Mouse (Mus musculus): ENCODE data around the gene Trim31.

Trim31 gene

DNA sequence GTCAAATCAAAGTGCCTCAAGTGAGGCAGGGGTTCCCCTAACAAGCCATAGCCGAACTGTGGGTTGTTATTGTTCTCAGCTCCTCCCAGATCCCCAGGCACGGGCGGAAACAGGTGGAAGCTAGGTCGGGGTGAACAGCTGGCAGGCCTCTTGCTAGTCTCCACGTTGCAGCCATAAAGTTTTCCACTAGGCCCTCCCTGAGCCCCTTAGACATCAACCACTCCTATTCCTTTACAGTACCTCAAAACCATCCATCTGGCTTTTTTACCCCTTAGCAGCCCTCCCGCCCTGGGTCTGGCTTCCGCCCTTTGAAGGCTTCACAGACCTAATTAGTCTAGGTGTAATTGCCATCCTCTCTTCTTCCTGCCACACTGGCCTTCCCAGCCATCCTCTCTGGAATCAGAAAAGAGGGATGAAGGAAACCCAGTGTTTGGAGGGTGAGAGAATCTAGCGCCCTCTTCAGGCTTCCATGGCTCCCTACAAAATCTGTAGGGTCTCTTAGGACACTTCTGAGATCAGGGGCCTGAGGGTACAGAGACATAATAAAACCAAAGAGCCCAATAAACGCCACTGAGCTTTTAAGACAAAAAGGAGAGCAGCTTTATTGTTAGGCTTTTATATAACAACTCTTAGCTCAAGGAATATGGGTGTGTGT, 46.3 kb downstream of the Trim31 start:
- WGBS: 40% methylated on average over 9 of the region's 9 CpGs

DNA sequence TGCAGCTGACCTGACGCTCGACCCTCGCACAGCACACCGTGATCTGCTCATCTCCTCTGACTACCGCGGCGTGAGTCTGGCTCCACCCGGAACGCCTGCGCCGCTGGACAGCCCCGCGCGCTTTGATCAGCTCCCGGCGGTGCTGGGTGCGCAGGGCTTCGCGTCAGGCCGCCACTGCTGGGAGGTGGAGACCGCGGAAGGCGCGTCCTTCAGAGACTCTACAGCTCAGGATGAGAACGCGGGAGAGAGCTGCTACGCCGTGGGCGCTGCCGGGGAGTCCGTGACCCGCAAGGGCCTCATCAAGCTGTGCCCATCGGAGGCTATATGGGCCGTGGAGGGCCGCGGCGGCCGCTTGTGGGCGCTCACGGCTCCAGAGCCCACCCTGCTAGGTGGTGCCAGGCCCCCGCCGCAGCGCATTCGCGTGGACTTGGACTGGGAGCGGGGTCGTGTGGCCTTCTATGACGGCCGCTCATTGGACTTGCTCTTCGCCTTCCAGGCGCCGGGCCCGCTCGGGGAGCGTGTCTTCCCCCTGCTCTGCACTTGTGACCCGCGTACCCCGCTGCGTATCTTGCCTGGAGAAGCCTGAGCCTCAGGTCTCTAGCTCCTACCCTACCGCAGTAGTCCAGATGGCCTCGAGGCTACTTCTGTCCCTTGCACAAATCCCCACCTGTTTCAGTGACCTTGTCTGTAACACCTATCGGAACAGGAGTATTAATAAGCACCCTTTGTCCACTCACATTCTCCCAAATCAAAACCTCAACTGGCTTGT, 49.3 kb downstream of the Trim31 start:
- 2% methylated on average over 62 of the region's 62 CpGs for WGBS

DNA sequence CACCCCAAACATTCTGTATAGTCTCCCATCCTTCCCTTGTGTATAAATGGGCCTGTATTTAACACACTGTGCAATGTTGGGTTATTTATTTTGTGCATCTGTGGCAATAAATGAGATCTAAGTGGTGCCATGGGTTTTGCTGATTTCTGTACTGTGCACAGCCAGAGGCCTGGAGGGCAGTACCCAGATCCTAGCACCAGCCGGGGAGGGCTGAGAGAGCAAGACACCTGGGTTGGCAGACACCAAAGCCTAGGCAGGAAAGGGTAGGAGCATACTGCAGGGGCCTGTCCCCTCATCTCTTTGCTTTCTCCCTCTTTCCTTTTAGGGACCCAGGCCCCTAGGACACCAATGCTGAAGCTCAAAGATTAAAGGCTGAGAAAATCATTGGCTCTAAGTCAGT, 50.4 kb downstream of the Trim31 start:
- WGBS: 91% methylated on average over 1 of the region's 1 CpGs

DNA sequence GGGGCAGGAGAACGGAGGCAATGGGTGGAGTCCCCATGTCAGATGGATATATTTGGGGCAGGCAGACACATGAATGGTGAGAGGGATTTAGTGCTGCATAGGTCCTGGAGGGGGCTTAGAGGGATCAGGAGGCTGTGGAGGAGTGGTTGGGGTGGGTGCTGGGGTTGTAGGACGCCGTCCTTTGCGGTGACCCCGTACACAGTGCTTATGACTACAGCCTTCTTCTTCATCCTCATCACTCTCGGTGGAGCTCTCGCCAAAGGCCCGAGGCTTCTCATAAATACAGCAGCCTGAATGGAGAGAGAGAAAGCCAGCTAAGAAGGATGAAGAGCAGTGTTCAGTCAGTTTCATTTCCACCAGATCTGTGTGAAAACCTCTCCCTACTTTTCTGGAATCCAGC, 51.3 kb downstream of the Trim31 start:
- 90% methylated on average over 8 of the region's 8 CpGs for WGBS

DNA sequence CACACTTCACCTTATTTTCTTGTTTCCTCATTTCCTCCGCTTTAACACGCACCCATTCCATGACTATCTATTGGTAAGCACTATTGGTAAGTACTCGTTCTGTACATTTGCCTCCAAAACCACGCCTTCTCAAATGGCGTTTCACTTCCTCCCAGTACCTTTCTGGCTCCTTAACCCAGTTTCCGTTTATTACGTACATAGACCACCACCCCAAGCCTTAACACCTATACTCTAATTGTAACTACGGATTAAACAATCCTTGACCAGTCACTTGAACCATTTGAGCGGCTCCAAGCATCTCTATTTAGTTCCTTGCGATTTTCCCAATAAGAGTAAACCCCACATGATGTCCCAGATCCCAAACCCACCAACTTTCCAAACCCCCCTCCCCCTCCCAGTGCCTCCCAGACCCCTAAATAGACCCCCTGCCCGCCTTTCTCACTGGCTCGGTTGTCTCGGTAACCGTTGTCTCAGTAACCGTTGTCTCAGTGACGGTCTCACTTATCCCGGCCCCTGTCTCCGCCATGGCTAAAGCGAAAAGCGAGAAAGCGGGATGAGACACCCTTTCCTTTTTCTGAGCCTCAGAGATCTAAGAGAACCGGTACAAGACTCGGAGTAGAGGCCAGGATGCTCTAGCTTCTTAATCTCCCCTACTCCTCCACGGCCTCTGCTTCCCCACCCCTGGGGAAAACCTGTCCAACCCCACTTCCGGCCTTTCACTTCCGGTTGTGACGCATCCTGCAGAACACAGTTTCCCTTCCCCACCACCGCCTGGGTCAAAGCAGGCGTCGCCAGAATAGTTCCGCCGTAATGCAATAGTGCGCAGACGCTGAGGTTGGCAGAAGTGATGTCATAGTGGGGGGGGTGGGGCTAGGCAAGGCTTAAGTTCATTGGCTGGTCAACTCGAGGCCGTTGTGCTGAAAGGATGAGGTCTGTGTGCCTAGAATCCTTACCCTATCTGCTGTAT, 53.3 kb downstream of the Trim31 start, which contains the start of gene Ppp1r11:
Ppp1r11 (minus strand) TSS at position 761 of the 967 bp plus-strand sequence.
- WGBS: 1% methylated on average over 36 of the region's 36 CpGs

DNA sequence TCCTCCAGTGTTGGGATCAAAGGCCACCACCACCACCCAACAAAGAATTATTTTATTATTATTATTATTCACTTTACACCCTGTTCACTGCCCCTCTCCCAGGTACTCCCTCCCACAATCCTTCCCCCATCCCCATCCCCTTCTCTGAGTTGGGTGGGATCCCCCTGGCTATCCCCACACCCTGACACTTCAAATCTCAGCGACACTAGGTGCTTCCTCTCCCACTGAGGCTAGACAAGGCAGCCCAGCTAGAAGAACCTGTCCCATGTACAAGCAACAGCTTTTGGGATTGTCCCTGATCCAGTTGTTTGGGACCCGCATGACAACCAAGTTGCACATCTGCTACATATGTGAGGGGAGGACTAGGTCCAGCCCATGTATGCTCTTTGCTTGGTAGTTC, 54.7 kb downstream of the Trim31 start:
- 96% methylated on average over 2 of the region's 2 CpGs for WGBS

DNA sequence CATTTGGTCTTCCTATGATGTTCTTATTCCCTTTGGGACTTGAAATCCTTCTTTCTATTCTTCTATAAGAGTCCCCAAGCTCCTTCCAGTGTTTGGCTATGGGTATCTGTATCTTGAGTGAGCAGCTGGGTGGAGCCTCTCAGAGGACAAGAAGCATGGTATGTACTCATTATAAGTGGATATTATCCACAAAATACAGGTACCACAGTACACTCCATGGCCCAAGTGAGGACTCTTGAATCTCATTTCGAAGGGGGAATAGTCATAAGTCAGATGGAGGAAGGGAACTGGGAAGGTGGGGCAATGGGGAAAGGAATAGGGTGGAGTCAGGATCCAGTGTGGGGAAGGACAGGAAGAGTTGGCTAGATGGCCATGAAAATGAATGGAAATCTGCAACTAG, 55.1 kb downstream of the Trim31 start:
- WGBS: 94% methylated on average over 1 of the region's 1 CpGs

DNA sequence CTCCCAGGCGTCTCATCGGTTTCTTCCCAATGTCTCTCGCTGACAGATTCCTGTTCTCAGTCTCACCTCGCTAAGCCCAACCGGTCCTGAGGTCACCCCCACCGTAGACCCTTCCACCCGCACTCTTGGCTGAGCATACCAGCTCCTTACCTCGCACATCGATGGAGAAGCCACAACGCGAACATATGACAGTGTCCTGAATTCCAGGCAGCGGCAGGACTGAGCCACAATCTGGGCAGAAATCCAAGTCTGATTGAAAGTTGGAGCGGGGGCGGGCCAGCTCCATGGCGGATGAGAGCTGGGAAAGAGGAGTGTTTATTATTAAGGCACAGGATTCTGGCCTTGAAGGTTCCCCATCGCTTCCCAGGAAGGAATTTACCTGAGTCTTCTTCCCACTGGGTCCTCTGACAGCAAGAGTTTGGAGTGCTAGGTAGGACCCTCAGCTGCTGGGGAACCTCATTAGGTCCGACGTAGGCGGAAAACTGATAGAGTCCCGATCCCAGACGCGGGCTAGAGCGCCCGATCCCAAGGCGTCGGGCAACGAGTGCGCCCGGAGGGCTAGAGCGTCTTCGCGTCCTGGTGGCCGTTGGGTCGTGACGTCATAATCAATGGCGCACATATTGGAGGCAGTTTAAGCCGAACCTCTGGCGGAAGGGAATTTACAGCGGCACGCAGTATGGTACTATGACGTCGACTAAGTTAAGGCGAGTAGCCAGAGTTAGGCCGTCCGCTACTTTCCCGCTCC, 60.3 kb downstream of the Trim31 start, which contains the start of the genes Znrd1 and Znrd1as:
Znrd1 (minus strand) TSS at position 561 of the 745 bp plus-strand sequence.
Znrd1as (plus strand) TSS at position 594 of the 745 bp plus-strand sequence.
- under 1% methylated on average over 46 of the region's 46 CpGs for WGBS

DNA sequence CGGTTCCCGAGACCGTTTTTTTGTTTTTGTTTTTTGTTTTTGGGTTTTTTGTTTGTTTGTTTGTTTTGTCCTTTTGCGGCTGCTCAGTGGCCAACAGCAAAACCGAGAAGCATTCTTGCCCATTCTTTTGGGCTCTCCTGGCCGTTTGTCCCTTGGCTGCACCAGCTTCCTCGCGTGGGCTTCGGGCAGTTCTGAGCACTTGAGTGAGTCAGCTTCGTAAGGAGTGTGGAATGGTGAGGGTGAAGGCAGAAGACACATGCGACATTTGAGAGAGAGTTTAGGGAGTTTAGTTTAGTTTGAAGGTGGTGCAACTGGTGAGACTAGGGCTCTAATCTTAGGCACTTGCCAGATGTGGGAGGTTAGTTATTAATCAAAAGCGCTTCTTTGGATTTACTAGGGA, 61.0 kb downstream of the Trim31 start:
- 7% methylated on average over 12 of the region's 12 CpGs for WGBS
